Mouse (Mus musculus): ENCODE results near the gene Dhx30. TPM values are rescaled to one million over a fixed set of nuclear protein-coding genes. Genes with fewer than 3 reads are reported as not detected.

The Dhx30 gene
- polyA plus RNA-seq, 1 experiment from 2014 or later, result 101 TPM

DNA sequence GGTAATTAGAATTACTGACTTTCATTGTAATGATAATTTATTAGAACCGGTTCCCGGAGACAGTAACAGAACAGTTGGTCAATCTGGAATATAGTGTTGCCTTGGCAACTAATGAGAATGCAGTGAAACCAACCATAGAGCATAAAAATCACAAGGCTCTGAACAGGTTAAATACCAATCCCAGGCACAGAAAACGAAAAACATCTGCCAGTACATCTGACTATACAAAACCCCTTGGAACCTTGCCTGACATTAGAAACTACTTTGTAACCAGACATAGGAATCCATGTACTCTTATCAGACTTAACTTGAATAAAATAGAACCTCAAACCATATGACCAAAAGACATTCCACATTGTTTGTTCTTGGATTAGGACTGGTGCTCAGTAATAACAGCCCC is 69.8 kb downstream of the Dhx30 start:
- DNase-seq (ENCODE audit: low spot score), result no peak

DNA sequence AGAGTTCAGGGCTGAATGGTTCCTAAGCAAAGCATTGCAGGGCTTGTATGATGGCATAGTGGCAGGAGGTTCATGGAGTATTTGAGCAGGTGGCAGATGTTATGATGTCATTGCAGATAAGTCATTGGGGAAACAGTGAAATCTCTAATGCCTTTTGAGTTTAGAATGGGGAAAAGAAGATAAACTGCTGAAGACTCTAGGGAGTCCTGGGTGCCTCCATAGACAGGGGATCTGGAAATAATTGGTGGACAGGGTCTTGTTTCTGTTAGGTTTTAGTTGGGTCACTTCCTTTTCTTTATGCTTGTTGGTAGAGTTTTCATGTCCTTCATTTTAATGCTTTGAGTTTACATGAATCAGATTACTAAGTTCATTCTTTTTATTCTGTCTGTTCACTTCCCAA is 70.4 kb downstream of the Dhx30 start:
- DNase-seq (ENCODE audit: low spot score), result no peak

DNA sequence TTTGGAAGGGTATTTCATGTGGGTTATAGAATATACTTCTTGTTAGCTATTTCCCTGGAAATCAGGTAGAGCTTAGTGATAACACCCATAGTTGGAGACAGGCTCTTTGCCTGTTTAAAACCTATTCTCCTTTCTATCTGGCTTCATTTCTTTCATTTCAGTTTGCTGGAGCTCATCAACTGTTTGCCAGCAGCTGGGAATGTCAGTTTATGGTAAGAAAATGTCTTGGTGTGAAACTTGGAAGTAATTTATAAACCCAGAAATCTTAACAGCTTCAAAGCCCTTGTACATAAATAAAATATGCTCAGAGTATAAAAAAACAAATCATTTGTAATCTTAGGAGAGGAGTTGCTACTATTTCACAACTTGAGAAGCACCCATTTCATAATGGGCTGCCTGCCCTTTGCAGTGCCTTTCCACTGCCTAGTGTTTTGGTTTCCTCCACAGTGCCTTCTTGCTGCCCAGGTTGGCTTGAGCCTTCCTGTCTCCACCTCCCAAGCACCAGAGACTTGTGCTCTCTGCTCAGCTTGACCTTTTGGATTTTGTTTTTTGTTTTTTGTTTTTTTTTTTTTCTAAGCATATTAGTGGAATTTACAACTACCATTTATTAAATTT is 71.8 kb downstream of the Dhx30 start:
- DNase-seq (ENCODE audit: low spot score), result no peak

DNA sequence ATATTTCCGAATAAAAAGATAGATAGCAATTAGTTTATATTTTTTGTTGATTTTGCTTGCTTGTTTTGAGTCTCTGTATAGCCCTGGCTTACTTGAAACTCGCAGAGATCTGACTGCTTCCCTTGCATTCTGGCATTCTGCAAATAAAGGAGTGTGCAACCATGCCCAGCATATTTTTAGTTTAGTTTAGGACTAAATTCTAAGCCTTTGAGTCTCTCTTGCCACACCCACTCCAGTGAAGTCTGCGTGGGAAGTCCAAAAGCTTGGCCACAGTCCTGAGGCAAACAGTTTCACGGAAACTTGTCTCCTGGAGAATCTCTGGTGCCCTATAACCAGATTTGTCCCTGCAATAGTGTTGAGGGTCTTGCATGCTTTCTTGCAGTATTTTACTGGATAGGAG is 73.3 kb downstream of the Dhx30 start:
- no peak for DNase-seq (ENCODE audit: low spot score)

DNA sequence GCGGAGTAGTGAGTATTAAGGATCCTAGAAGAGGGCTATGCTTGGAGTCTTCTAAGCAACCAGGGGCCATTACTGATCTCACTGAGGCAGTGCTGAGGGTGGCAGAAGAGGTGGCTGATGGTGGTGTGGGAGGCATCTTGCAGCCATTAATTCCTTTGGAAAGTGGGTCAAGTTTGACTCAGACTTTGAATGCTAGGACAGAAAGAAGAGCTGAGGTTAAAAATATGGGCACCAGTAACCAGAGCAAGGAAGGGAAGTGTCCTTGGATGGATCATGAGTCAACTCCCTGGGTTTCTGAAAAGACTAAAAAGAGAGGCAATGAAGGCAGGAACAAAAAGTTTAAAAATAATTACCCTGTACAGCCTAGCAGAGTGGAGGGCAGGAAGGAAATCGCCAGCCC is 79.1 kb downstream of the Dhx30 start:
- DNase-seq (ENCODE audit: low spot score), result no peak

DNA sequence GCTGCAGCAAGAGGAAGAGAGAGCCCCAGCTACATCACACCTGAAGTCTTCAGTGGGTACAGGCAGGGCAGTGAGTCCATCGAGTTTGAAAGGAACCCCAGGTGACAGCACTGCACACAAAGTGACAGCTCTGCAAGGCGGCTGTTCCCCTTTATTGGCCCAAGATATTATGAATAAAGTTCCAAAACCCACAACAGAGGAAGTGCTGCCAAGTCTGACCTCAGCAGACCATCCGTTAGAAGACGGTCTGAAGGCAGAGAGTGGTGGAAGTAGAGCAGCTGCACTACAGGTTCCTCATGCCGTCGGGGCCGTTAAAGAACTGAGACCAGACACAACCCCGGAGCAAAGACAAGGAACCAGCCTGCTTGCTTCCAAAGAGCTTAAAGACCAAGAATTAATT is 79.7 kb downstream of the Dhx30 start:
- no peak for DNase-seq (ENCODE audit: low spot score)

DNA sequence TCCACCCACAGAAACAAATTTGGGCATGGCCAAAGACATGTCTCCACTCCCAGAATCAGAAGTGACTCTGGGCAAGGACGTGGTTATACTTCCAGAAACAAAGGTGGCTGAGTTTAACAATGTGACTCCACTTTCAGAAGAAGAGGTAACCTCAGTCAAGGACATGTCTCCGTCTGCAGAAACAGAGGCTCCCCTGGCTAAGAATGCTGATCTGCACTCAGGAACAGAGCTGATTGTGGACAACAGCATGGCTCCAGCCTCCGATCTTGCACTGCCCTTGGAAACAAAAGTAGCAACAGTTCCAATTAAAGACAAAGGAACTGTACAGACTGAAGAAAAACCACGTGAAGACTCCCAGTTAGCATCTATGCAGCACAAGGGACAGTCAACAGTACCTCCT is 82.5 kb downstream of the Dhx30 start:
- no peak for DNase-seq (ENCODE audit: low spot score)

Other genes starting within 250 kb of the Dhx30 start
- gene Cdc25a, start 242.3 kb downstream of the Dhx30 start, polyA plus RNA-seq (2015; fragmentation: Nextera tagmentation; extraction: Ambion mirVana), result 27.7 and 30.8 TPM in 2 replicates
- 69.9 and 71.6 TPM in 2 replicates for gene Map4, start 186.4 kb downstream of the Dhx30 start, polyA plus RNA-seq (2015; fragmentation: Nextera tagmentation; extraction: Ambion mirVana)
- 89.4 and 99.1 TPM in 2 replicates for gene Smarcc1, start 122 bp downstream of the Dhx30 start, polyA plus RNA-seq (2015; fragmentation: Nextera tagmentation; extraction: Ambion mirVana)
- gene Cspg5, start 126.0 kb upstream of the Dhx30 start, polyA plus RNA-seq (2015; fragmentation: Nextera tagmentation; extraction: Ambion mirVana), result 0.12 and 0.26 TPM in 2 replicates
- gene Elp6, start 187.3 kb upstream of the Dhx30 start, polyA plus RNA-seq (2015; fragmentation: Nextera tagmentation; extraction: Ambion mirVana), result 20.5 and 20.9 TPM in 2 replicates
- gene Scap, start 215.5 kb upstream of the Dhx30 start, polyA plus RNA-seq (2015; fragmentation: Nextera tagmentation; extraction: Ambion mirVana), result 33.5 and 33.9 TPM in 2 replicates